Comparison of ENCODE assay signal across 8 mouse cellular contexts in genomic region chr15:5045560-5046284, GRCm38 (mm10). TPM values are rescaled to one million over a fixed set of nuclear protein-coding genes. Genes with fewer than 3 reads are reported as not detected.
A peak's percentile ranks its signal among the peaks of the same experiment; 100 is the strongest.
DNase-seq lines count a peak whose midpoint lies in the region; ATAC-seq lines count a peak whose summit lies in the region.

No protein-coding gene starts in this region.

- peak; percentile 52; the same call in 1 of the 2 replicates for ATAC-seq in common myeloid progenitor, adult 5-6 weeks (replicated peaks; ENCODE audit: low read depth, poor library complexity, severe bottlenecking)
- ATAC-seq in hindbrain, embryonic 16.5 days = peak; percentile 83
- ATAC-seq in neural tube, embryonic 14.5 days (ENCODE audit: low read depth) = peak; percentile 76; the same call in 1 of the 2 replicates

- H3K4me3 ChIP-seq in hindbrain, embryonic 16.5 days (ENCODE audit: low read length) = no peak overlapping the region
- H3K4me3 ChIP-seq in neural tube, embryonic 14.5 days (ENCODE audit: low read depth, low read length) = no peak overlapping the region

- no peaks in the 10 kb centered on the region for H3K4me1 ChIP-seq in hindbrain, embryonic 16.5 days (ENCODE audit: control insufficient read depth, insufficient read depth, low read depth, low read length)
- H3K4me1 ChIP-seq in neural tube, embryonic 14.5 days (ENCODE audit: control insufficient read depth, insufficient read depth, low read length) = no peaks in the 10 kb centered on the region

- WGBS in hindbrain, embryonic 16.5 days = 55% methylated on average over 11 of the region's 11 CpGs
- WGBS in neural tube, embryonic 14.5 days = 71% methylated on average over 11 of the region's 11 CpGs

- peak; percentile 24 for DNase-seq in left cerebral cortex, adult 11 months (ENCODE audit: low spot score)
- no peak for DNase-seq in left cerebral cortex, postnatal 4 days
- DNase-seq in urinary bladder, postnatal 10 days (ENCODE audit: low spot score) = no peak
- DNase-seq in kidney, adult 8-10 months = no peak
- DNase-seq in ovary, postnatal 10 days (ENCODE audit: low spot score) = no peak

- H3K9ac ChIP-seq in hindbrain, embryonic 16.5 days (ENCODE audit: low read depth, low read length) = no peak overlapping the region
- H3K9ac ChIP-seq in neural tube, embryonic 14.5 days (replicated peaks; ENCODE audit: low read depth, low read length) = no peak overlapping the region

- intact Hi-C loops in left cerebral cortex, postnatal 4 days (cut with DNase I) = loop anchor here (10.0 kb wide), 1 partner anchor 799 kb away; no protein-coding TSS in a partner anchor

- H3K4me2 ChIP-seq in hindbrain, embryonic 16.5 days (ENCODE audit: low read length) = no peak overlapping the region
- H3K4me2 ChIP-seq in neural tube, embryonic 14.5 days (ENCODE audit: low read depth, low read length) = no peak overlapping the region

- no peaks in the 10 kb centered on the region for H3K36me3 ChIP-seq in hindbrain, embryonic 16.5 days (ENCODE audit: control insufficient read depth, insufficient read depth, low read length)
- no peaks in the 10 kb centered on the region for H3K36me3 ChIP-seq in neural tube, embryonic 14.5 days (ENCODE audit: control insufficient read depth, insufficient read depth, low read length)

- no peaks in the 10 kb centered on the region for H3K27me3 ChIP-seq in hindbrain, embryonic 16.5 days (replicated peaks; ENCODE audit: control insufficient read depth, insufficient read depth, low read length)
- H3K27me3 ChIP-seq in neural tube, embryonic 14.5 days (ENCODE audit: control insufficient read depth, insufficient read depth, low read length) = no peaks in the 10 kb centered on the region

- no peak overlapping the region for H3K27ac ChIP-seq in hindbrain, embryonic 16.5 days (ENCODE audit: low read depth, low read length)
- H3K27ac ChIP-seq in neural tube, embryonic 14.5 days (ENCODE audit: low read depth, low read length) = no peak overlapping the region

- no peaks in the 10 kb centered on the region for H3K9me3 ChIP-seq in hindbrain, embryonic 16.5 days (ENCODE audit: control insufficient read depth, low read length)
- H3K9me3 ChIP-seq in neural tube, embryonic 14.5 days (ENCODE audit: control insufficient read depth, low read length) = no peaks in the 10 kb centered on the region

RNA-seq across cellular contexts. Expression of gene C7, which starts 17.8 kb away (rescaled TPM):
- total RNA-seq in left cerebral cortex, postnatal 4 days (2021) = under 1 TPM; 0.22 to 0.46 TPM
- total RNA-seq in common myeloid progenitor, adult 5-6 weeks (2017) = not detected in 2 replicates
- polyA plus RNA-seq in hindbrain, embryonic 16.5 days (2015; fragmentation: Nextera tagmentation; extraction: Ambion mirVana) = 0.11 and 0.12 TPM in 2 replicates
- polyA plus RNA-seq in neural tube, embryonic 14.5 days (2014; fragmentation: Nextera tagmentation; extraction: Ambion mirVana) = not detected in 2 replicates
